Mouse (Mus musculus) neural tube, embryonic 15.5 days (tissue): Measurements from ENCODE around the gene Zscan4c. TPM values are rescaled to one million over a fixed set of nuclear protein-coding genes. Genes with fewer than 3 reads are reported as not detected.
"Not testable (repeated sequence)": the region's sequence is repeated elsewhere in the genome, so short reads cannot be mapped to it uniquely, and the experiment has no call there.

Experiments
- ATAC-seq: fragments of 200-750 bp; cut with Nextera tagmentation; 2 replicates; pipeline ENCODE4 v1.8.0; 2017; ENCODE audit warnings: mild to moderate bottlenecking, moderate TSS enrichment, moderate library complexity; ENCODE audit not compliant: low FRiP score
- H3K27ac ChIP-seq: fragments of 300-500 bp; sonication (generic); replicated peaks from 2 replicates; pipeline ENCODE4 v1.5.1; 2015; ENCODE audit warnings: mild to moderate bottlenecking, inconsistent platforms
- H3K27me3 ChIP-seq: fragments of 300-500 bp; sonication (generic); replicated peaks from 2 replicates; pipeline ENCODE4 v1.6.1; 2015; ENCODE audit warnings: inconsistent platforms
- H3K36me3 ChIP-seq: fragments of 300-500 bp; sonication (generic); 2 replicates; pipeline ENCODE4 v1.6.1; 2015; ENCODE audit warnings: inconsistent platforms
- H3K4me1 ChIP-seq: fragments of 300-500 bp; sonication (generic); 2 replicates; pipeline ENCODE4 v1.6.1; 2015; ENCODE audit warnings: inconsistent platforms
- H3K4me2 ChIP-seq: fragments of 300-500 bp; sonication (generic); 2 replicates; pipeline ENCODE4 v1.6.1; 2015; ENCODE audit warnings: inconsistent platforms, mild to moderate bottlenecking, moderate library complexity
- H3K4me3 ChIP-seq: fragments of 300-500 bp; sonication (generic); replicated peaks from 2 replicates; pipeline ENCODE4 v1.5.1; 2015; ENCODE audit warnings: mild to moderate bottlenecking, inconsistent platforms
- H3K9ac ChIP-seq: fragments of 300-500 bp; sonication (generic); replicated peaks from 2 replicates; pipeline ENCODE4 v1.6.1; 2015; ENCODE audit warnings: mild to moderate bottlenecking, inconsistent platforms
- H3K9me3 ChIP-seq: fragments of 300-500 bp; sonication (generic); replicated peaks from 2 replicates; pipeline ENCODE4 v1.6.1; 2016; ENCODE audit warnings: inconsistent platforms
- WGBS: fragments of 180-500 bp; shearing (Covaris S2); methylation state at CpG from one replicate; pipeline ENCODE4 v1.1.7; 2015; ENCODE audit warnings: mixed read lengths; 5-methylcytosine and 5-hydroxymethylcytosine counted together
- microRNA-seq: library from miRNA; unstranded; fragments of <30 nt; microRNA quantifications from one replicate; pipeline ENCODE4, GENCODE M21; 2017
- polyA plus RNA-seq: library from polyadenylated mRNA; unstranded; fragments of >200 nt; fragmentation: Nextera tagmentation; extraction: Ambion mirVana; gene quantifications from 2 replicates; pipeline ENCODE4 v1.2.1, GENCODE M21; 2015

The Zscan4c gene
- polyA plus RNA-seq = not detected in 2 replicates

DNA sequence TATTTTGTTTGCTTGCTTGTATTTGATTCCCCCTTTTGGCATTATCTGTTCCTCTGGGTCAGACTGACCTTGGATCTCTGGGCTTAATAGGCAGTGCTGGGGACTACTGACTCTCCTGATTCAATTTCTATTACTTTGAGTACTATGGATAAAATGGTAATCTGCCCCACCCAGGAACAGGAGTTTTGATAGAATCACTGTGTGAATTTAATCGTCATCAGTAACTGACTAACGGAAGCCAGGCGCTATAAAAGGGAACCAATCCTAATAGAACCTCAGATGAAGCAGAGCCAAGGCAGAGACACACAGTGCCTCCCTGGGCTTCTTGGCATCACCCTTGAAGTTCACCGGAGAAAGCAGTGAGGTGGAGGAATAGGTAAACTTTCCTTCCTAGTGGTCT, at the start of gene Zscan4c:
Gene Zscan4c (plus strand): TSS at position 301 of the 400 bp plus-strand sequence.
- H3K36me3 ChIP-seq, H3K9ac ChIP-seq: not testable (repeated sequence)

More for the DNA sequence above, at the start of gene Zscan4c:
- H3K4me1 ChIP-seq, H3K4me2 ChIP-seq, H3K27ac ChIP-seq, ATAC-seq, H3K27me3 ChIP-seq, H3K4me3 ChIP-seq, H3K9me3 ChIP-seq: not testable (repeated sequence)
- WGBS = 93% methylated on average over 4 of the region's 4 CpGs

Small RNAs within 50 kb of the gene (microRNA-seq; reads per million reads assigned to microRNA genes)
- not detected for gene Mir297-1

Other genes starting within 250 kb of the Zscan4c start
- gene Zscan4b, start 100.7 kb upstream of the Zscan4c start, polyA plus RNA-seq = not detected in 2 replicates
- gene Zscan4-ps1, start 63.9 kb downstream of the Zscan4c start, polyA plus RNA-seq = not detected in 2 replicates
- not detected in 2 replicates for gene Zscan4d, start 160.4 kb downstream of the Zscan4c start, polyA plus RNA-seq